Mouse (Mus musculus): ENCODE results near the gene Ablim2. TPM values are rescaled to one million over a fixed set of nuclear protein-coding genes. Genes with fewer than 3 reads are reported as not detected.

The Ablim2 gene
- polyA plus RNA-seq, 1 experiment from 2014 or later = 0.45 TPM

- H3K4me3 ChIP-seq (ENCODE audit: low read depth, low read length) = no peak overlapping the region
- H3K36me3 ChIP-seq (replicated peaks; ENCODE audit: insufficient read depth, low read length) = no peaks in the 10 kb centered on the region
- H3K9ac ChIP-seq (replicated peaks) = no peak overlapping the region
- no peak overlapping the region for H3K4me2 ChIP-seq (ENCODE audit: low read depth, low read length)
- H3K9me3 ChIP-seq (ENCODE audit: low read length) = no peaks in the 10 kb centered on the region
- H3K27ac ChIP-seq (ENCODE audit: low read depth) = no peak overlapping the region
- H3K4me1 ChIP-seq (ENCODE audit: insufficient read depth) = no peaks in the 10 kb centered on the region
- DNase-seq = no peak
- no peak for TF ChIP-seq EP300 (IDR thresholded peaks at IDR 0.05; ENCODE audit: low read depth)
- no peak for TF ChIP-seq CTCF (IDR thresholded peaks at IDR 0.05; ENCODE audit: low read depth)
- 71% methylated on average over 7 of the region's 7 CpGs for WGBS (ENCODE audit: insufficient replicate concordance)
- ATAC-seq = no peak
- no peaks in the 10 kb centered on the region for H3K27me3 ChIP-seq (ENCODE audit: insufficient read depth, low read length)
These were observed 11.3 kb downstream of the Ablim2 start for GRCm38 (mm10) chr5:35768997-35769396.

- H3K4me2 ChIP-seq (ENCODE audit: low read depth, low read length) = no peak overlapping the region
- H3K36me3 ChIP-seq (replicated peaks; ENCODE audit: insufficient read depth, low read length) = no peaks in the 10 kb centered on the region
- no peak overlapping the region for H3K27ac ChIP-seq (ENCODE audit: low read depth)
- TF ChIP-seq CTCF (IDR thresholded peaks at IDR 0.05; ENCODE audit: low read depth) = no peak
- TF ChIP-seq EP300 (IDR thresholded peaks at IDR 0.05; ENCODE audit: low read depth) = no peak
- no peaks in the 10 kb centered on the region for H3K27me3 ChIP-seq (ENCODE audit: insufficient read depth, low read length)
- 82% methylated on average over 2 of the region's 2 CpGs for WGBS (ENCODE audit: insufficient replicate concordance)
- H3K4me1 ChIP-seq (ENCODE audit: insufficient read depth) = no peaks in the 10 kb centered on the region
- DNase-seq (no peak), ATAC-seq (no peak)
- H3K9me3 ChIP-seq (ENCODE audit: low read length) = no peaks in the 10 kb centered on the region
- no peak overlapping the region for H3K9ac ChIP-seq (replicated peaks)
- no peak overlapping the region for H3K4me3 ChIP-seq (ENCODE audit: low read depth, low read length)
These were observed 12.6 kb downstream of the Ablim2 start for GRCm38 (mm10) chr5:35770246-35770645.

- H3K27me3 ChIP-seq (ENCODE audit: insufficient read depth, low read length) = no peaks in the 10 kb centered on the region
- no peaks in the 10 kb centered on the region for H3K36me3 ChIP-seq (replicated peaks; ENCODE audit: insufficient read depth, low read length)
- WGBS (ENCODE audit: insufficient replicate concordance) = 56% methylated on average over 14 of the region's 14 CpGs
- no peak overlapping the region for H3K4me3 ChIP-seq (ENCODE audit: low read depth, low read length)
- H3K9me3 ChIP-seq (ENCODE audit: low read length) = no peaks in the 10 kb centered on the region
- H3K4me2 ChIP-seq (ENCODE audit: low read depth, low read length) = no peak overlapping the region
- no peak overlapping the region for H3K27ac ChIP-seq (ENCODE audit: low read depth)
- DNase-seq (no peak), ATAC-seq (no peak)
- TF ChIP-seq EP300 (IDR thresholded peaks at IDR 0.05; ENCODE audit: low read depth) (no peak), CTCF (IDR thresholded peaks at IDR 0.05; ENCODE audit: low read depth) (no peak)
- no peak overlapping the region for H3K9ac ChIP-seq (replicated peaks)
- no peaks in the 10 kb centered on the region for H3K4me1 ChIP-seq (ENCODE audit: insufficient read depth)
These were observed 13.4 kb downstream of the Ablim2 start for GRCm38 (mm10) chr5:35770891-35771663.

DNA sequence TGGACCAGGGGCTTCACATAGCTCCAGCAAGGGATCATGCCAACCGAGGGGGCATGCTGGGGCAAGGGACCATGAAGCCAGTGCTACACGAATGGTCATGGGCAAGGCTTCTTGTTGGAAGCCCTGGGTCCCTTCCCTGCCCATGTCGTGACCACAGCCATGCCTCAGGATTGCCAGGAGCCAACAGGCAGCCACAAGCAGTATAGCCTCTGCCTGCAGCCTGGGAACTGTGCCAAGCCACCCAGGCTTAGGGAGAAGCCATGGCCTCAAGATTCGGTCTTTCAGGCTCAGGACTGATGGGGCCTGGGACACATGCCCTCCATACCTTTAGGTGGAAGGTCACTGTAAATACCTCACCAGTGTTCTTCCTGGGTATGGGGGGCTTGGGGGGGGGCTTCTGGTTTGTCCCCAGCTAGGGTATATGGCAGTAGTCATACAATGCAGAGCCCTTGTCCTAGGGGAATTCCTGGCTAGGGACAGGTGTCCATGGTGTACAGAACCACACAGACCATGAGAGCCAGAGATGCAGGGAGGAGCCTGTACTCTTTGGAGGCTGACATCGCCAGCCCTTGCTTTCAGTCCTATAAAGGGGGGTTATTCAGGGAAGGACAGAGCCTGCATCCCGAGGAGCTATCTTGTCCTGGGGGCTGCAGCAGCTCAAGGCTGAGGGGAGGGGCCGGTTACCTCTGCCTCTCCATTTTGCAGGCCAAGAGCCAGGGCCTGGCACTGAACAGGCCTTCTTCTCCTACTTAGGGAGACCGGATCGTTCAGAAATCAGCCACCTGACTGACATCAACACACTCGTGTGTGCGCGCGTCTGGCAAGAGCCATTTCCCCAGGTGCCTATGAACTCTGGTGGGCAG is 15.8 kb downstream of the Ablim2 start:
- Histone ChIP-seq H3K4me1 (ENCODE audit: insufficient read depth) (no peaks in the 10 kb centered on the region), H3K9me3 (ENCODE audit: low read length) (no peaks in the 10 kb centered on the region), H3K27ac (ENCODE audit: low read depth) (no peak overlapping the region), H3K4me2 (ENCODE audit: low read depth, low read length) (no peak overlapping the region), H3K36me3 (replicated peaks; ENCODE audit: insufficient read depth, low read length) (no peaks in the 10 kb centered on the region), H3K4me3 (ENCODE audit: low read depth, low read length) (no peak overlapping the region), H3K9ac (replicated peaks) (no peak overlapping the region), H3K27me3 (ENCODE audit: insufficient read depth, low read length) (no peaks in the 10 kb centered on the region)
- WGBS (ENCODE audit: insufficient replicate concordance) = 50% methylated on average over 13 of the region's 13 CpGs
- TF ChIP-seq CTCF (IDR thresholded peaks at IDR 0.05; ENCODE audit: low read depth) (no peak), EP300 (IDR thresholded peaks at IDR 0.05; ENCODE audit: low read depth) (no peak)
- ATAC-seq = no peak
- DNase-seq = no peak

GRCm38 (mm10) chr5:35774137-35774424 is 16.4 kb downstream of the Ablim2 start:
- TF ChIP-seq EP300 (IDR thresholded peaks at IDR 0.05; ENCODE audit: low read depth) (no peak), CTCF (IDR thresholded peaks at IDR 0.05; ENCODE audit: low read depth) (no peak)
- Histone ChIP-seq H3K4me1 (ENCODE audit: insufficient read depth) (no peaks in the 10 kb centered on the region), H3K27ac (ENCODE audit: low read depth) (no peak overlapping the region), H3K27me3 (ENCODE audit: insufficient read depth, low read length) (no peaks in the 10 kb centered on the region), H3K36me3 (replicated peaks; ENCODE audit: insufficient read depth, low read length) (no peaks in the 10 kb centered on the region), H3K4me2 (ENCODE audit: low read depth, low read length) (no peak overlapping the region), H3K9me3 (ENCODE audit: low read length) (no peaks in the 10 kb centered on the region), H3K9ac (replicated peaks) (no peak overlapping the region), H3K4me3 (ENCODE audit: low read depth, low read length) (no peak overlapping the region)
- ATAC-seq (no peak), DNase-seq (no peak)
- WGBS (ENCODE audit: insufficient replicate concordance) = 26% methylated on average over 6 of the region's 6 CpGs

DNA sequence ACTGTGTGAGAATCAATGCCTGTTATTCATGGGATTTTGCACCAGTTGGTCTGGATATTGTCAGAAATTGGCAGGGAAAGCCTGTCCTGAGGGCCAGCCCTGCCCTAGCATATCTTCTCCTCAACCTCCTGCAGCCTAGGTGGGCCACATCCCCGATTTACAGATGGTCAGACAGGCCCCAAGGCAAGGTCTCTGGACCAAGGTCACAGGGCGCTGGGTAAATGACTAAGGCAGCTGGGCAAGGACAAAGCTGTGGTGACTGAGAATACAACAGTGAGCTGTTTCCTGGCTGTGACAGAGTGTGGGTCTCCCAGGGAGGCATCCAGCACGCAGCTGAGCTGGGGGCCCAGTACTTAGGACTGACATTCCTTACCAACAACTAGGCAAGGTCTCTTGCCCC is 23.4 kb downstream of the Ablim2 start:
- TF ChIP-seq EP300 (IDR thresholded peaks at IDR 0.05; ENCODE audit: low read depth) (no peak), CTCF (IDR thresholded peaks at IDR 0.05; ENCODE audit: low read depth) (no peak)
- no peak overlapping the region for H3K27ac ChIP-seq (ENCODE audit: low read depth)
- H3K27me3 ChIP-seq (ENCODE audit: insufficient read depth, low read length) = no peaks in the 10 kb centered on the region
- no peak for DNase-seq
- no peak overlapping the region for H3K9ac ChIP-seq (replicated peaks)
- H3K36me3 ChIP-seq (replicated peaks; ENCODE audit: insufficient read depth, low read length) = no peaks in the 10 kb centered on the region
- H3K4me2 ChIP-seq (ENCODE audit: low read depth, low read length) = no peak overlapping the region
- 68% methylated on average over 3 of the region's 3 CpGs for WGBS (ENCODE audit: insufficient replicate concordance)
- no peak overlapping the region for H3K4me3 ChIP-seq (ENCODE audit: low read depth, low read length)
- H3K4me1 ChIP-seq (ENCODE audit: insufficient read depth) = 0 out of 2 replicates have a peak, but pooled peaks cover 2% of the 10 kb centered on the region
- H3K9me3 ChIP-seq (ENCODE audit: low read length) = no peaks in the 10 kb centered on the region
- no peak for ATAC-seq
